Mouse (Mus musculus) liver, adult 2 months (tissue): ENCODE measurements at regions not wholly inside any gene's neighbourhood (a gene's known extent, or its start where the extent isn't known, plus 50 kb on each side); places are given as distances from the start of the nearest gene placed in this dataset.

Experiments used
- CTCF ChIP-seq: fragments of 200-500 bp; IDR thresholded peaks from 2 replicates; pipeline ENCODE4 v1.5.1; 2011; ENCODE audit warnings: low read depth, low read length, control low read depth
- POLR2A ChIP-seq: fragments of 200-500 bp; IDR thresholded peaks from 2 replicates; pipeline ENCODE4 v1.6.1; 2011; ENCODE audit warnings: low read length, control low read depth; ENCODE audit not compliant: insufficient read depth; ENCODE audit errors: extremely low read depth

- TF ChIP-seq CTCF (no peak), POLR2A (no peak)
Observed at GRCm38 (mm10) chr9:61596410-61597108, 224.4 kb downstream of the Tle3 start.
